Mouse (Mus musculus) heart, embryonic 14.5 days (tissue): Measurements from ENCODE around the gene Svep1. TPM values are rescaled to one million over a fixed set of nuclear protein-coding genes. Genes with fewer than 3 reads are reported as not detected.

Source experiments
- ATAC-seq: fragments of 200-750 bp; cut with Nextera tagmentation; 2 replicates; pipeline ENCODE4 v1.8.0; 2017; ENCODE audit warnings: low read depth, moderate TSS enrichment; ENCODE audit not compliant: insufficient number of reproducible peaks, insufficient read depth, low FRiP score
- H3K27ac ChIP-seq, 2 experiments: fragments of 200-500 bp in 1 of 2; fragments of 300-500 bp in 1 of 2; sonication (generic) in 1 of 2; replicated peaks in 1 of 2; 2 replicates each; pipeline ENCODE4 v1.5.1; 2012 to 2014; ENCODE audit warnings: low read depth in 2 of 2, low read length in 2 of 2, control low read depth in 1 of 2, mild to moderate bottlenecking in 1 of 2, mixed read lengths in 1 of 2; ENCODE audit not compliant: control insufficient read depth in 1 of 2, insufficient read depth in 1 of 2
- H3K27me3 ChIP-seq: fragments of 300-500 bp; sonication (generic); 2 replicates; pipeline ENCODE4 v1.6.1; 2014; ENCODE audit warnings: mild to moderate bottlenecking, low read length, control low read depth; ENCODE audit not compliant: control insufficient read depth, insufficient read depth
- H3K36me3 ChIP-seq: fragments of 300-500 bp; sonication (generic); 2 replicates; pipeline ENCODE4 v1.6.1; 2014; ENCODE audit warnings: mild to moderate bottlenecking, control low read depth, low read length, mixed read lengths; ENCODE audit not compliant: control insufficient read depth, insufficient read depth
- H3K4me1 ChIP-seq, 2 experiments: fragments of 200-500 bp in 1 of 2; fragments of 300-500 bp in 1 of 2; sonication (generic) in 1 of 2; 2 replicates each; pipeline ENCODE4 v1.6.1; 2012 to 2014; ENCODE audit warnings: low read length in 2 of 2, control low read depth in 1 of 2, mixed read lengths in 1 of 2; ENCODE audit not compliant: control insufficient read depth in 2 of 2, insufficient read depth in 2 of 2
- H3K4me2 ChIP-seq: fragments of 300-500 bp; sonication (generic); 2 replicates; pipeline ENCODE4 v1.6.1; 2014; ENCODE audit warnings: mild to moderate bottlenecking, low read length
- H3K4me3 ChIP-seq, 2 experiments: fragments of 200-500 bp in 1 of 2; fragments of 300-500 bp in 1 of 2; sonication (generic) in 1 of 2; 2 replicates each; pipeline ENCODE4 v1.5.1; 2012 to 2014; ENCODE audit warnings: low read length in 2 of 2, mild to moderate bottlenecking in 2 of 2, control low read depth in 1 of 2, low read depth in 1 of 2, moderate library complexity in 1 of 2; ENCODE audit not compliant: control insufficient read depth in 1 of 2, insufficient read depth in 1 of 2
- H3K9ac ChIP-seq: fragments of 300-500 bp; sonication (generic); 2 replicates; pipeline ENCODE4 v1.6.1; 2014; ENCODE audit warnings: mild to moderate bottlenecking, low read length
- H3K9me3 ChIP-seq: fragments of 300-500 bp; sonication (generic); 2 replicates; pipeline ENCODE4 v1.6.1; 2016; ENCODE audit warnings: low read length, control low read depth; ENCODE audit not compliant: control insufficient read depth
- WGBS: fragments of 180-500 bp; shearing (Covaris S2); extraction: QIAGEN DNeasy Blood & Tissue Kit; methylation state at CpG from one replicate; pipeline ENCODE4 v1.1.7; 2014; 5-methylcytosine and 5-hydroxymethylcytosine counted together
- polyA plus RNA-seq: library from polyadenylated mRNA; unstranded; fragments of >200 nt; fragmentation: Nextera tagmentation; extraction: Ambion mirVana; gene quantifications from 2 replicates; pipeline ENCODE4 v1.2.1, GENCODE M21; 2014

The Svep1 gene
- polyA plus RNA-seq, 1 experiment from 2014 or later: 2.8 TPM

DNA sequence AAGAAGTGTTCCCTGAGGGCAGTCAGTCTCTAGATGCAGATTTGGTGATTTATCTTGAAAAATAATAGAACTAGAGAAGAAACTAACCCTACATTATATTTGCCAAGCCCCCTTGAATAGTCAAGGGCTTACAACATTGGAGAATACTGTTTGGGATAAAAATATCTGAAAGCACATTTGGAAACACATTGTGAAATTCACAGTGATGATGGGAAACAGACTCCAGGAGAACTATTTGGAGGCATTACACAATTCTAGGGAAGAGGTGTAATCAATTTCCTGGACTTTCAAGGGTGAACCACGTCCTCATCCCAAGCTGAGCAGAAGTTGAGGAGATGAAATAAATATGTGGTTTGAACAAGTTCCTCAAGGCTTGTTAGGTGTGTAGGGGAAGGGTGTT is 57.5 kb downstream of the Svep1 start:
- Histone ChIP-seq H3K36me3 (no peaks in the 10 kb centered on the region), H3K27me3 (no peaks in the 10 kb centered on the region), H3K27ac (no peak overlapping the region), H3K4me3 (no peak overlapping the region), H3K4me1 (no peaks in the 10 kb centered on the region), H3K4me2 (no peak overlapping the region), H3K9me3 (peaks cover 3% of the 10 kb centered on the region; the same call in 1 of the 2 replicates), H3K9ac (no peak overlapping the region)
- WGBS: 37% methylated on average over 1 of the region's 1 CpGs
- no peak for ATAC-seq

DNA sequence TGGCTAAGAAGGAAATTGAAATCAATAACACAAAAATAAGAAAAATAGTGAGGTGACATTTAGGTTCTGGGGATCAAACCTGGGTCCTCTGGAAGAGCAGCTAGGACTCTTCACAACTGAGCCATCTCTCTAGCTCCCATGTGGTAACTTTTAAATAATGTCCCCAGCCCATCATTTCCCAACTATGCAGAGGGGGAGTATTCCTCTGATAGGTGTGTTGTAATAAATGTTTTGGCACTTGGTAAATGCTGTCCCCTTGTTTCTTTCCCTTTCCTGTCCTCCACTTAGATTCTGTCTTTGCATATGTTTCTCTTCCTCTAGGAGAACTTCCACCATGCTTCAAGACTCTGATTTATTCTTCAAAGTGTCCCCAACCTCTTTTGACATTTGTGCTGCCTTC is 58.1 kb downstream of the Svep1 start:
- H3K4me2 ChIP-seq: no peak overlapping the region
- H3K27me3 ChIP-seq: no peaks in the 10 kb centered on the region

DNA sequence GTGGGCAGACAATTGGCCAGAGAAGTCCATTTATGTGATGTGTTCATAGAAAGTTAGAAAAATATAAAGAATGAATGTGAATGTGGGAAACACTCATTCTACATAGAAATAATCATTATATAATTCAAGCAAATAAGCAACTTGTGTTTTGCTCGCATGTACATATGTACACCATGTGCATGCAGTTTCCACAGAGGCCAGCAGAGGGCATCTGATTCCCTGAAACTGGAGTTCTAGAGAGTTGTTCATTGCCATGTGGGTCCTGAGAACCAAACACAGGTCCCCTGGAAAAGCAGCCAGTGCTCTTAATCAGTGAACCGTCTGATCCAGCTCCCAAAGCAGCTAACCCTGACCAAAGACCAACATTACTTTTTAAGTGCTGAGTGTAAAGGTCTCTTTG is 60.0 kb downstream of the Svep1 start:
- Histone ChIP-seq H3K4me2 (no peak overlapping the region), H3K36me3 (no peaks in the 10 kb centered on the region), H3K4me3 (no peak overlapping the region), H3K9me3 (peaks cover 3% of the 10 kb centered on the region; the same call in 1 of the 2 replicates), H3K27me3 (no peaks in the 10 kb centered on the region), H3K9ac (no peak overlapping the region), H3K4me1 (no peaks in the 10 kb centered on the region), H3K27ac (no peak overlapping the region)
- no peak for ATAC-seq
- WGBS: 87% methylated on average over 2 of the region's 2 CpGs

More for the DNA sequence above, 58.1 kb downstream of the Svep1 start:
- no peak overlapping the region for H3K9ac ChIP-seq
- H3K9me3 ChIP-seq: peaks cover 3% of the 10 kb centered on the region; the same call in 1 of the 2 replicates
- no peak for ATAC-seq
- H3K4me1 ChIP-seq: no peaks in the 10 kb centered on the region
- no peak overlapping the region for H3K4me3 ChIP-seq
- H3K36me3 ChIP-seq: no peaks in the 10 kb centered on the region
- no peak overlapping the region for H3K27ac ChIP-seq

DNA sequence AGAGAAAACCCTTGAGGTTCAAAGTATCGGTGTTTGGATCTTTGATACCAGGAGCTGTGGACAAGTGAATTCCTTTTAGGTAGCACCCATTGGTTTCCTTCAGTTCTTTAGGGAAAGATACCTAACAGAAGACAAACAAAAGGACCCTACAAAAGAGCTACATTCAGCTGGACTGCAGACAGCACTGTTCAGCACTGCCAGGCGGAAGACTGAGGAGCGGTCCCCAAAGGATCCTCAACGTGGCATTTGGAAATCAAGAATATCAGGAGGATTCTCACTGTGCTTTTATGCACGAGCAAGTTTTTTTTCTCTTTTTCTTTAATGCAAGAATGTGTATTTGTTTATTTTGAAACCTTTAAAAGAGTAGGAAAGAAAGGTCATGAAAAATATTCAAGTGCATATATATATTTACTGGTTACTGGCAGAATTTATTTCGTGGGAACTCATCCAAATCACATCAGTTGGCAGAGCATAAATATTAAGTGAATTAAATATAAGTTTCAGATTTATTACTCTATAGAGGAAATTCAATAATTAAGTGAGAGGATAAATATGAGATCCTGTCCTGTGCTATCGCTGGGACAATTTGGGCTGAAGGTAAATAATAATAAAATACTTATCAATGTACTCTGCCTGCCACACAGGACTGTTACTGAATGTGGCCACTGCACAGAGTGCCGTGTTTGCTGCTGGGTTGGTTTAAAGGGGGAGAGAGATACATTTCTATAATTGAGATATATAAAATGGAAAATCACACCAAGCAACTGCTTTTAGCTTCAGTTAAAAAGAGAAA is 66.7 kb downstream of the Svep1 start:
- Histone ChIP-seq H3K4me2 (no peak overlapping the region), H3K4me1 (no peaks in the 10 kb centered on the region), H3K9me3 (no peaks in the 10 kb centered on the region), H3K27ac (no peak overlapping the region), H3K9ac (no peak overlapping the region), H3K27me3 (no peaks in the 10 kb centered on the region), H3K36me3 (no peaks in the 10 kb centered on the region), H3K4me3 (no peak overlapping the region)
- no peak for ATAC-seq
- 76% methylated on average over 8 of the region's 8 CpGs for WGBS

DNA sequence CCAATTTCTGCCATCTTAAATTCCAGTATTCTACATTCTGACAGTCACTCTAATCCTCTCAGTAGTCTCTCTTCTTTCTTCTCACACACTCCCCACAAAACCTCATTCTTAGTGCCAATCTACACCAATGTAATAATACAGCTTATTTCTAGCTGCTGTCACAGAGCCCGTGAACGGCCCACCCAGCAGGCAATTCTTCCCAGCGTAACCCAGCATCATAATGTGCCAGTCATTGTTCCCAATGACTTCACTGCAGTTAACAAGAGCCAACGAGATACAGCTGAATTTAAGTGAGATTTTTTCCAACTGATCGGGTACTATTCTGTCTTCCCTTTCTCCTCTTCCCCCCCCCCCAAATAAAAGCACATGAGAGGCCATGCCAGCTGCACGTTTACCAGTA is 67.4 kb downstream of the Svep1 start:
- H3K4me1 ChIP-seq: no peaks in the 10 kb centered on the region
- H3K27ac ChIP-seq: no peak overlapping the region
- 75% methylated on average over 6 of the region's 6 CpGs for WGBS
- no peak overlapping the region for H3K9ac ChIP-seq
- no peaks in the 10 kb centered on the region for H3K36me3 ChIP-seq
- ATAC-seq: no peak
- H3K9me3 ChIP-seq: no peaks in the 10 kb centered on the region
- H3K27me3 ChIP-seq: no peaks in the 10 kb centered on the region
- H3K4me3 ChIP-seq: no peak overlapping the region
- H3K4me2 ChIP-seq: no peak overlapping the region

DNA sequence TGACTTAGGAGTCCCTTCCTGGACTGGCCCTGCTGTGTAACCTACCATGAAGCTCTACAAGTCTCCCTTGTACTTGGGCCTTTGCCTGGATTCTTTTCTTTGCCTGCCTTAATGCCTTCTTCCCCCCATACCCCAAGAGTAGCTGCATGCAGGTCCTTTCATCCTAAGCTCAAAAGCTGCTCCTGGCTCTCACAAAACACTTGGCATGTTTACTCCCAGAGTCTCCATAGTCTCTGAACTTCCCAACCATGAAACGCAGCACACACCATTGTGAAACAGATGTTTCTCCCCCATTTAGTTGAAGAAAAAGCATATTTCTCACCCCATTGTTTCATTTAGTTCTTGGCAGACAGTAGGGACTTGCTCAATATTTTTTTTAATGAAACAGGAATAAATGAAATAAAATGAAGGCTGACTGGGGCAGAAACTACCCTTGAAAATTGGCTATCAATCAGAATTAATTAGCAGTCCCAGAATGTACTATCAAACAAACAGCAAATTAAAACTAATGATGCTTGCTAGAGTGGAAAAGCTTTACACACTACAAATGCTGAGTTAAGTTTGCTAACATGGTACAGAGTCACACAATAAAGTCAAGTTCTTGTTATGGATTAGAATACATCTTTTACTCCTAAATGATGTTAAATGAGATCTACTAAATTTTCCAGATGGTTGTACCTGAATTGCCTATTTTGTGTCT is 72.9 kb downstream of the Svep1 start:
- WGBS: 83% methylated on average over 1 of the region's 1 CpGs
- Histone ChIP-seq H3K4me1 (no peaks in the 10 kb centered on the region), H3K4me3 (no peak overlapping the region), H3K4me2 (no peak overlapping the region), H3K27me3 (no peaks in the 10 kb centered on the region), H3K9ac (no peak overlapping the region), H3K9me3 (no peaks in the 10 kb centered on the region), H3K27ac (no peak overlapping the region), H3K36me3 (no peaks in the 10 kb centered on the region)
- ATAC-seq: no peak

DNA sequence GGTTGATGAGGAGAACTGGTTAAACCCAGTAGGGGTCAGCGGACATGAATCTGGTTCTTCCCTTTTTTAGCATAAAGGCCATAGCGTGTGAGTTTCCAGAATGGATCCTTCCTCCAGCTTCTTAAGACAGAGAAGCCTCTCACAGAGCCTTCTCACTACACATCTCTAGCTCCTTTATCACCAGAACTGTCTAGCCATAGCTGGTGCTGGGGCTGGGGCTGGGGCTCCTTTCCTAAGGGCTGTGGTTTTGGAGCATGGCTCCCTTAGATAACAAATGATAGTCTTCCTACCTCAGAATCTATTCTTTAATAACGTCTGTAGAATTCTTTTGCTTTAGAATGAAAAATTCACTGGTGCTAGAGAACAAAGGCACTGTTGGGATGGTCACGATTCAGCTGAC is 76.8 kb downstream of the Svep1 start:
- no peak overlapping the region for H3K4me3 ChIP-seq
- H3K9me3 ChIP-seq: no peaks in the 10 kb centered on the region
- H3K27me3 ChIP-seq: no peaks in the 10 kb centered on the region
- H3K4me1 ChIP-seq: no peaks in the 10 kb centered on the region
- H3K4me2 ChIP-seq: no peak overlapping the region
- no peak for ATAC-seq
- no peaks in the 10 kb centered on the region for H3K36me3 ChIP-seq
- 74% methylated on average over 4 of the region's 4 CpGs for WGBS
- H3K27ac ChIP-seq: no peak overlapping the region
- H3K9ac ChIP-seq: no peak overlapping the region
